Mouse (Mus musculus) heart, adult 2 months (tissue): ENCODE data around the gene Irak2.
A peak's percentile ranks its signal among the peaks of the same experiment; 100 is the strongest.

Source experiments
- CTCF ChIP-seq: fragments of 200-600 bp; IDR thresholded peaks from 2 replicates; pipeline ENCODE4 v1.8.1; 2022; ENCODE audit warnings: antibody characterized with exemption, mild to moderate bottlenecking, moderate library complexity
- EP300 ChIP-seq: fragments of 200-500 bp; IDR thresholded peaks from 2 replicates; pipeline ENCODE4 v1.6.1; 2011; ENCODE audit warnings: low read depth, low read length, control low read depth; ENCODE audit not compliant: insufficient read depth

DNA sequence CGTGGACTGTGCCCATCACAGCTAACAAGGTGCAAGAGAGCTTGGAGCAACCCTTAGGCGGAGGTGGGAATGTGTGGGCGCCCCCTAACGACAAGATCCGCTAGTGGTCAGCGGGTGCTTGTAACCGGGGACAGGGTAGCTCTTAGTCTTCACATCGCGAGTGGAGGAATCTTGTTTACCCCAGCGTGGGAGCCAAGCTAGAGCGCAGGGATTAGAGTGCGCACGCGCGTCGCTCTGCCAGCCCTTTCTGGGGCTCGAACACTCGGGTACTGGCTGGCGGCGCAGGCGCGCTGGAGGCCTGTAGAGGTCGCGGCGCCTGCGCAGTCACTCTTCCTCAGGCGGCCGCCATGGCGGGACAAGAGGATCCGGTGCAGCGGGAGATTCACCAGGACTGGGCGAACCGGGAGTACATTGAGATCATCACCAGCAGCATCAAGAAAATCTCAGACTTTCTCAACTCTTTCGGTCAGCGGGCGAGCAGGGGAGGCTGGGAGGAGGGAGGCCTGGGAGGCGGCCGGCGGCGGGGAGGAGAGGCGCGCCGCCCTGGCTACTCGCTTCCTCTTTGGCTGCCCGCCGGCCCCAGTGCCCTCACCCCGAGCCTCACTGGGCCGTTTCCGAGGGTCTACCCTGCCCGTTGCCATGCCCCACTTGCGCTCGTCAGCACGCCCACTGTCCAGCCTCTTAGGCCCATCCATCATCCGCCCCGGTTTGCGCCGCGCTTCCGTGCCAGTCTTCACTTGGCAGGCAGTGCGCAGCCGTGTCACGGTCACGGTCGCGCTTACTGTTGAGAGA lies 33.6 kb upstream of the Irak2 start, which contains the start of gene Brk1:
- TF ChIP-seq CTCF = peak; percentile 75
- 0 out of 2 replicates have a peak, but pooled peaks have one; percentile 20 for TF ChIP-seq EP300
